Mouse (Mus musculus) liver, postnatal 0 days (tissue): Measurements from ENCODE around the gene 1700023F06Rik. TPM values are rescaled to one million over a fixed set of nuclear protein-coding genes. Genes with fewer than 3 reads are reported as not detected.

Source experiments
- ATAC-seq: fragments of 200-750 bp; cut with Nextera tagmentation; 2 replicates; pipeline ENCODE4 v1.8.0; 2017; ENCODE audit warnings: mild to moderate bottlenecking, moderate library complexity
- DNase-seq: peaks from one replicate; pipeline ENCODE4 v3.0.0-alpha.2; 2016
- H3K27ac ChIP-seq: fragments of 300-500 bp; sonication (generic); 2 replicates; pipeline ENCODE4 v1.5.1; 2014; ENCODE audit warnings: antibody characterized with exemption, moderate library complexity, mild to moderate bottlenecking, low read depth
- H3K27me3 ChIP-seq: fragments of 300-500 bp; sonication (generic); 2 replicates; pipeline ENCODE4 v1.6.1; 2014; ENCODE audit warnings: low read length, control low read depth, mixed read lengths; ENCODE audit not compliant: insufficient read depth
- H3K36me3 ChIP-seq: fragments of 300-500 bp; sonication (generic); replicated peaks from 2 replicates; pipeline ENCODE4 v1.6.1; 2014; ENCODE audit warnings: mild to moderate bottlenecking, control low read depth, low read length, moderate library complexity, mixed read lengths; ENCODE audit not compliant: insufficient read depth
- H3K4me1 ChIP-seq: fragments of 300-500 bp; sonication (generic); 2 replicates; pipeline ENCODE4 v1.6.1; 2014; ENCODE audit warnings: antibody characterized with exemption, mild to moderate bottlenecking, control low read depth; ENCODE audit not compliant: insufficient read depth
- H3K4me2 ChIP-seq: fragments of 300-500 bp; sonication (generic); 2 replicates; pipeline ENCODE4 v1.6.1; 2014; ENCODE audit warnings: low read depth, mild to moderate bottlenecking, low read length, moderate library complexity, mixed read lengths
- H3K4me3 ChIP-seq: fragments of 300-500 bp; sonication (generic); 2 replicates; pipeline ENCODE4 v1.5.1; 2014; ENCODE audit warnings: low read depth, low read length
- H3K9ac ChIP-seq: fragments of 300-500 bp; sonication (generic); replicated peaks from 2 replicates; pipeline ENCODE4 v1.6.1; 2014; ENCODE audit warnings: mild to moderate bottlenecking, moderate library complexity
- H3K9me3 ChIP-seq: fragments of 300-500 bp; sonication (generic); 2 replicates; pipeline ENCODE4 v1.6.1; 2016; ENCODE audit warnings: mild to moderate bottlenecking, control low read depth, low read length, mixed read lengths
- CTCF ChIP-seq: sonication (generic); IDR thresholded peaks from 2 replicates; pipeline ENCODE4 v1.5.1; 2016; ENCODE audit warnings: antibody characterized with exemption, low read depth
- EP300 ChIP-seq: IDR thresholded peaks from 2 replicates; pipeline ENCODE4 v1.6.1; 2016; ENCODE audit warnings: antibody characterized with exemption, low read depth, mild to moderate bottlenecking
- WGBS: fragments of 180-500 bp; shearing (Covaris S2); extraction: QIAGEN DNeasy Blood & Tissue Kit; methylation state at CpG from one replicate; pipeline ENCODE4 v1.1.7; 2014; ENCODE audit not compliant: insufficient replicate concordance; 5-methylcytosine and 5-hydroxymethylcytosine counted together
- polyA plus RNA-seq: library from polyadenylated mRNA; unstranded; fragments of >200 nt; fragmentation: Nextera tagmentation; extraction: Ambion mirVana; gene quantifications from 2 replicates; pipeline ENCODE4 v1.2.1, GENCODE M21; 2015

1700023F06Rik gene
- polyA plus RNA-seq, 1 experiment from 2014 or later = 0.09 TPM

- 57% methylated on average over 5 of the region's 5 CpGs for WGBS
These were observed 31.1 kb downstream of the 1700023F06Rik start for GRCm38 (mm10) chr11:103177216-103177615.

GRCm38 (mm10) chr11:103176510-103176909 lies 31.8 kb downstream of the 1700023F06Rik start:
- no peak overlapping the region for H3K9ac ChIP-seq
- H3K4me1 ChIP-seq = peaks cover 17% of the 10 kb centered on the region
- H3K27ac ChIP-seq = peak overlapping the region; percentile 84
- no peaks in the 10 kb centered on the region; the same call in 1 of the 2 replicates for H3K36me3 ChIP-seq
- no peak for ATAC-seq
- peaks cover 4% of the 10 kb centered on the region; the same call in 1 of the 2 replicates for H3K27me3 ChIP-seq
- H3K4me3 ChIP-seq = no peak overlapping the region
- peak overlapping the region; percentile 49; the same call in 1 of the 2 replicates for H3K4me2 ChIP-seq
- TF ChIP-seq EP300 (no peak), CTCF (no peak)
- no peaks in the 10 kb centered on the region for H3K9me3 ChIP-seq
- no peak for DNase-seq
- WGBS = 88% methylated on average over 1 of the region's 1 CpGs

More at GRCm38 (mm10) chr11:103177216-103177615, 31.1 kb downstream of the 1700023F06Rik start:
- ATAC-seq (no peak), DNase-seq (no peak)
- H3K4me3 ChIP-seq = peak overlapping the region; percentile 15; the same call in 1 of the 2 replicates
- no peaks in the 10 kb centered on the region for H3K9me3 ChIP-seq
- peak overlapping the region; percentile 49 for H3K4me2 ChIP-seq
- no peak overlapping the region for H3K9ac ChIP-seq
- TF ChIP-seq CTCF (no peak), EP300 (no peak)
- H3K27ac ChIP-seq = peak overlapping the region; percentile 48; the same call in 1 of the 2 replicates
- H3K36me3 ChIP-seq = no peaks in the 10 kb centered on the region; the same call in 1 of the 2 replicates
- no peaks in the 10 kb centered on the region for H3K27me3 ChIP-seq
- H3K4me1 ChIP-seq = peaks cover 17% of the 10 kb centered on the region

GRCm38 (mm10) chr11:103175688-103176442 lies 32.5 kb downstream of the 1700023F06Rik start:
- TF ChIP-seq CTCF (no peak), EP300 (no peak)
- Histone ChIP-seq H3K9me3 (no peaks in the 10 kb centered on the region), H3K36me3 (no peaks in the 10 kb centered on the region; the same call in 1 of the 2 replicates), H3K4me2 (peak overlapping the region; percentile 49), H3K4me1 (peaks cover 21% of the 10 kb centered on the region), H3K9ac (no peak overlapping the region), H3K27me3 (peaks cover 10% of the 10 kb centered on the region), H3K27ac (peak overlapping the region; percentile 84), H3K4me3 (peak overlapping the region; percentile 2)
- DNase-seq = no peak
- ATAC-seq = no peak
- WGBS = 43% methylated on average over 14 of the region's 14 CpGs

GRCm38 (mm10) chr11:103174891-103175391 lies 33.4 kb downstream of the 1700023F06Rik start:
- peak overlapping the region; percentile 63; the same call in 1 of the 2 replicates for H3K4me3 ChIP-seq
- peak overlapping the region; percentile 84 for H3K27ac ChIP-seq
- DNase-seq (peak; percentile 78), ATAC-seq (peak; percentile 65)
- 0 out of 2 replicates have a peak overlapping the region, but pooled peaks have one; percentile 8 for H3K9ac ChIP-seq
- H3K4me2 ChIP-seq = peak overlapping the region; percentile 74
- peaks cover 19% of the 10 kb centered on the region for H3K27me3 ChIP-seq
- H3K9me3 ChIP-seq = no peaks in the 10 kb centered on the region
- H3K4me1 ChIP-seq = peaks cover 21% of the 10 kb centered on the region
- WGBS = 19% methylated on average over 8 of the region's 8 CpGs
- peak; percentile 24; the same call in 1 of the 2 replicates for TF ChIP-seq EP300
- no peak for TF ChIP-seq CTCF
- H3K36me3 ChIP-seq = no peaks in the 10 kb centered on the region; the same call in 1 of the 2 replicates

GRCm38 (mm10) chr11:103174411-103174832 lies 33.9 kb downstream of the 1700023F06Rik start:
- H3K4me3 ChIP-seq = peak overlapping the region; percentile 63; the same call in 1 of the 2 replicates
- peak overlapping the region; percentile 74 for H3K4me2 ChIP-seq
- WGBS = 26% methylated on average over 5 of the region's 5 CpGs
- no peaks in the 10 kb centered on the region for H3K36me3 ChIP-seq
- peaks cover 24% of the 10 kb centered on the region for H3K27me3 ChIP-seq
- peak overlapping the region; percentile 84 for H3K27ac ChIP-seq
- no peak for DNase-seq
- peaks cover 21% of the 10 kb centered on the region for H3K4me1 ChIP-seq
- TF ChIP-seq CTCF (no peak), EP300 (no peak)
- ATAC-seq = no peak
- 0 out of 2 replicates have a peak overlapping the region, but pooled peaks have one; percentile 34 for H3K9ac ChIP-seq
- H3K9me3 ChIP-seq = no peaks in the 10 kb centered on the region

- ATAC-seq = no peak
- DNase-seq = no peak
- H3K9me3 ChIP-seq = no peaks in the 10 kb centered on the region
- WGBS = 72% methylated on average over 11 of the region's 11 CpGs
- H3K4me2 ChIP-seq = peak overlapping the region; percentile 74
- H3K4me1 ChIP-seq = peaks cover 21% of the 10 kb centered on the region
- peak overlapping the region; percentile 84 for H3K27ac ChIP-seq
- H3K4me3 ChIP-seq = peak overlapping the region; percentile 63
- 0 out of 2 replicates have a peak overlapping the region, but pooled peaks have one; percentile 34 for H3K9ac ChIP-seq
- no peaks in the 10 kb centered on the region for H3K36me3 ChIP-seq
- TF ChIP-seq EP300 (no peak), CTCF (no peak)
- peaks cover 28% of the 10 kb centered on the region for H3K27me3 ChIP-seq
These were observed 34.5 kb downstream of the 1700023F06Rik start for GRCm38 (mm10) chr11:103173771-103174344.
